In the genomic region with DNA sequence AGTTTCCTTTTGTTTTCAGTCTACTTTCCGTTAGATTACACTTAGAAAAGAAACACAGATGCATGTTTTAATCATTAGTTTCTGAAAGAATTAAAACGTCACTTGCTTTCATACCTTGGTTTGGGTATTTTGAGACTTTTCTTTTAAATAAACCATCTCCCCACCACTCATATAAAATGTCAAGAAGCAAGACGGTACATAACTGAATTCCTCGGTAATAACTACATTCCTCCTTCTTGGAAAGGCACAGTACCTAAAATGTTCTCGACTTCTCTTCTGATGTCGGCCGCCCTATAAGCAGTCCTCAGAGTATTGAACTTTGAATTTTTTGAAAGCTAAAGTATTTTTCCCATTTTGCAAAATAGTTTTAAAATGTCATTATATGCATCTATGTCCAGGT, we compare ENCODE assay signal across 16 mouse cellular contexts.
DNase-seq lines count a peak whose midpoint lies in the region; ATAC-seq and TF ChIP-seq lines count a peak whose summit lies in the region.
"Had no signal": no experiment of that assay in that cellular context is flagged by ENCODE, and none has a peak within 500 bp of the region (broad histone marks: within the 10 kb centered on the region; RNA-seq: fewer than 3 reads in every experiment).

No protein-coding gene starts in this region.

- no peak overlapping the region for H3K4me2 ChIP-seq in hindbrain, embryonic 14.5 days (replicated peaks)
- H3K4me2 ChIP-seq in hindbrain, embryonic 12.5 days (replicated peaks): no peak overlapping the region
- H3K4me2 ChIP-seq in forebrain, embryonic 13.5 days: peak overlapping the region; percentile 30; the same call in 1 of the 2 replicates
- H3K4me2 ChIP-seq: embryonic facial prominence, embryonic 15.5 days; heart, embryonic 12.5 days; intestine, embryonic 15.5 days; limb, embryonic 13.5 days; liver, embryonic 11.5 days; lung, embryonic 15.5 days; midbrain, embryonic 11.5 days had no signal

- H3K36me3 ChIP-seq in hindbrain, embryonic 14.5 days (replicated peaks; ENCODE audit: control insufficient read depth, insufficient read depth): no peaks in the 10 kb centered on the region
- H3K36me3 ChIP-seq in hindbrain, embryonic 12.5 days: no peaks in the 10 kb centered on the region
- no peaks in the 10 kb centered on the region for H3K36me3 ChIP-seq in forebrain, embryonic 13.5 days (ENCODE audit: poor library complexity, severe bottlenecking)
- H3K36me3 ChIP-seq: embryonic facial prominence, embryonic 10.5 days; embryonic facial prominence, embryonic 15.5 days; heart, embryonic 12.5 days; hindbrain, embryonic 15.5 days; intestine, embryonic 15.5 days; limb, embryonic 13.5 days; lung, embryonic 15.5 days; neural tube, embryonic 12.5 days had no signal

- no peak for TF ChIP-seq CTCF in brain, embryonic 14.5 days (IDR thresholded peaks at IDR 0.05; ENCODE audit: borderline replicate concordance, extremely low read depth, insufficient read depth, insufficient read length)
- no peak for TF ChIP-seq CTCF in olfactory bulb, adult 2 months (IDR thresholded peaks at IDR 0.05; ENCODE audit: insufficient read depth, low read depth, low read length)

- no peak for TF ChIP-seq POLR2A in brain, embryonic 14.5 days (IDR thresholded peaks at IDR 0.05; ENCODE audit: borderline replicate concordance, extremely low read depth, insufficient read depth, insufficient read length, poor library complexity, severe bottlenecking)
- TF ChIP-seq POLR2A in olfactory bulb, adult 2 months (IDR thresholded peaks at IDR 0.05; ENCODE audit: insufficient read depth, low read depth, low read length): no peak

- 0 out of 2 replicates have a peak overlapping the region, but pooled peaks have one; percentile 43 for H3K27ac ChIP-seq in hindbrain, embryonic 14.5 days
- no peak overlapping the region for H3K27ac ChIP-seq in hindbrain, embryonic 12.5 days
- H3K27ac ChIP-seq in forebrain, embryonic 13.5 days: peak overlapping the region; percentile 51
- H3K27ac ChIP-seq in olfactory bulb, adult 2 months (ENCODE audit: insufficient read depth, low read depth, low read length): peak overlapping the region; percentile 73; the same call in 1 of the 2 replicates
- H3K27ac ChIP-seq: embryonic facial prominence, embryonic 10.5 days; embryonic facial prominence, embryonic 15.5 days; intestine, embryonic 15.5 days; limb, embryonic 13.5 days; lung, embryonic 15.5 days; neural tube, embryonic 12.5 days had no signal

- peaks cover 9% of the 10 kb centered on the region for H3K4me1 ChIP-seq in hindbrain, embryonic 14.5 days (replicated peaks; ENCODE audit: control insufficient read depth, insufficient read depth, low read length)
- 0 out of 2 replicates have a peak, but pooled peaks cover 6% of the 10 kb centered on the region for H3K4me1 ChIP-seq in hindbrain, embryonic 12.5 days
- peaks cover 43% of the 10 kb centered on the region for H3K4me1 ChIP-seq in forebrain, embryonic 13.5 days
- no peaks in the 10 kb centered on the region for H3K4me1 ChIP-seq in olfactory bulb, adult 2 months (ENCODE audit: control insufficient read depth, insufficient read depth, low read length)
- H3K4me1 ChIP-seq: embryonic facial prominence, embryonic 15.5 days; heart, embryonic 12.5 days; intestine, embryonic 15.5 days; limb, embryonic 13.5 days; lung, embryonic 15.5 days had no signal

- no peak overlapping the region for H3K9ac ChIP-seq in hindbrain, embryonic 14.5 days
- no peak overlapping the region for H3K9ac ChIP-seq in hindbrain, embryonic 12.5 days
- peak overlapping the region; percentile 51; the same call in 1 of the 2 replicates for H3K9ac ChIP-seq in forebrain, embryonic 13.5 days
- H3K9ac ChIP-seq: embryonic facial prominence, embryonic 15.5 days; heart, embryonic 12.5 days; intestine, embryonic 15.5 days; limb, embryonic 13.5 days; lung, embryonic 15.5 days; neural tube, embryonic 12.5 days had no signal

- WGBS in hindbrain, embryonic 14.5 days: 67% methylated on average over 7 of the region's 7 CpGs
- WGBS in hindbrain, embryonic 12.5 days: 68% methylated on average over 7 of the region's 7 CpGs
- 49% methylated on average over 7 of the region's 7 CpGs for WGBS in forebrain, embryonic 13.5 days
- WGBS in olfactory bulb, adult 2 months: 20% methylated on average over 7 of the region's 7 CpGs

- H3K9me3 ChIP-seq in hindbrain, embryonic 14.5 days (ENCODE audit: control insufficient read depth, low read length): no peaks in the 10 kb centered on the region
- H3K9me3 ChIP-seq in hindbrain, embryonic 12.5 days (replicated peaks): no peaks in the 10 kb centered on the region
- no peaks in the 10 kb centered on the region for H3K9me3 ChIP-seq in forebrain, embryonic 13.5 days (replicated peaks)
- H3K9me3 ChIP-seq: embryonic facial prominence, embryonic 10.5 days; embryonic facial prominence, embryonic 15.5 days; heart, embryonic 12.5 days; hindbrain, embryonic 15.5 days; intestine, embryonic 15.5 days; limb, embryonic 13.5 days; lung, embryonic 15.5 days; neural tube, embryonic 12.5 days had no signal

- no peak overlapping the region for H3K4me3 ChIP-seq in hindbrain, embryonic 14.5 days (replicated peaks; ENCODE audit: low read length)
- H3K4me3 ChIP-seq in hindbrain, embryonic 12.5 days: no peak overlapping the region
- H3K4me3 ChIP-seq in forebrain, embryonic 13.5 days: no peak overlapping the region
- H3K4me3 ChIP-seq in olfactory bulb, adult 2 months (ENCODE audit: insufficient read depth, low read depth, low read length): no peak overlapping the region
- H3K4me3 ChIP-seq: embryonic facial prominence, embryonic 10.5 days; embryonic facial prominence, embryonic 15.5 days; heart, embryonic 12.5 days; hindbrain, embryonic 15.5 days; intestine, embryonic 15.5 days; limb, embryonic 13.5 days; lung, embryonic 15.5 days; neural tube, embryonic 12.5 days had no signal

- no peaks in the 10 kb centered on the region for H3K27me3 ChIP-seq in hindbrain, embryonic 14.5 days (ENCODE audit: control insufficient read depth, insufficient read depth, low read length)
- H3K27me3 ChIP-seq in hindbrain, embryonic 12.5 days: no peaks in the 10 kb centered on the region
- H3K27me3 ChIP-seq in forebrain, embryonic 13.5 days: no peaks in the 10 kb centered on the region
- H3K27me3 ChIP-seq: embryonic facial prominence, embryonic 15.5 days; hindbrain, embryonic 15.5 days; intestine, embryonic 15.5 days; limb, embryonic 13.5 days; neural tube, embryonic 12.5 days had no signal

- no peak for DNase-seq in hindbrain, embryonic 14.5 days (ENCODE audit: low spot score)
- DNase-seq in brain, embryonic 14.5 days (ENCODE audit: low read depth): peak; percentile 49
- no peak for DNase-seq in heart, adult 9 months (ENCODE audit: low spot score in 2 of 2)

- ATAC-seq in hindbrain, embryonic 14.5 days (ENCODE audit: low FRiP score): no peak
- ATAC-seq in hindbrain, embryonic 12.5 days (ENCODE audit: low FRiP score): no peak
- ATAC-seq in forebrain, embryonic 13.5 days: no peak
